Mouse (Mus musculus) liver, embryonic 15.5 days (tissue): ENCODE measurements around the gene Setd7. TPM values are rescaled to one million over a fixed set of nuclear protein-coding genes. Genes with fewer than 3 reads are reported as not detected.

ENCODE experiments used
- ATAC-seq: fragments of 200-750 bp; cut with Nextera tagmentation; 2 replicates; pipeline ENCODE4 v1.8.0; 2017; ENCODE audit warnings: moderate number of reproducible peaks, mild to moderate bottlenecking, moderate library complexity; ENCODE audit not compliant: insufficient read depth
- H3K27ac ChIP-seq: fragments of 300-500 bp; sonication (generic); replicated peaks from 2 replicates; pipeline ENCODE4 v1.5.1; 2015; ENCODE audit warnings: mild to moderate bottlenecking, inconsistent platforms
- H3K27me3 ChIP-seq: fragments of 300-500 bp; sonication (generic); 2 replicates; pipeline ENCODE4 v1.6.1; 2015; ENCODE audit warnings: mild to moderate bottlenecking, inconsistent platforms
- H3K36me3 ChIP-seq: fragments of 300-500 bp; sonication (generic); replicated peaks from 2 replicates; pipeline ENCODE4 v1.6.1; 2015; ENCODE audit warnings: moderate library complexity, mild to moderate bottlenecking, inconsistent platforms
- H3K4me1 ChIP-seq: fragments of 300-500 bp; sonication (generic); replicated peaks from 2 replicates; pipeline ENCODE4 v1.6.1; 2015; ENCODE audit warnings: inconsistent platforms
- H3K4me2 ChIP-seq: fragments of 300-500 bp; sonication (generic); 2 replicates; pipeline ENCODE4 v1.6.1; 2015; ENCODE audit warnings: moderate library complexity, mild to moderate bottlenecking, inconsistent platforms
- H3K4me3 ChIP-seq: fragments of 300-500 bp; sonication (generic); replicated peaks from 2 replicates; pipeline ENCODE4 v1.5.1; 2015; ENCODE audit warnings: mild to moderate bottlenecking, inconsistent platforms
- H3K9ac ChIP-seq: fragments of 300-500 bp; sonication (generic); 2 replicates; pipeline ENCODE4 v1.6.1; 2015; ENCODE audit warnings: moderate library complexity, mild to moderate bottlenecking, inconsistent platforms
- H3K9me3 ChIP-seq: fragments of 300-500 bp; sonication (generic); replicated peaks from 2 replicates; pipeline ENCODE4 v1.6.1; 2016; ENCODE audit warnings: inconsistent platforms
- WGBS: fragments of 180-500 bp; shearing (Covaris S2); methylation state at CpG from one replicate; pipeline ENCODE4 v1.1.7; 2015; ENCODE audit warnings: mixed read lengths; ENCODE audit not compliant: insufficient replicate concordance; 5-methylcytosine and 5-hydroxymethylcytosine counted together
- polyA plus RNA-seq: library from polyadenylated mRNA; unstranded; fragments of >200 nt; fragmentation: Nextera tagmentation; extraction: Ambion mirVana; gene quantifications from 2 replicates; pipeline ENCODE4 v1.2.1, GENCODE M21; 2015

The Setd7 gene
- polyA plus RNA-seq: 0.45 and 0.46 TPM in 2 replicates

- WGBS: under 1% methylated on average over 46 of the region's 48 CpGs
- Histone ChIP-seq H3K36me3 (no peaks in the 10 kb centered on the region), H3K27ac (peak within 1 kb of the TSS; percentile 74), H3K4me1 (peaks cover 30% of the 10 kb centered on the region), H3K9me3 (no peaks in the 10 kb centered on the region), H3K9ac (peak within 1 kb of the TSS; percentile 69), H3K4me3 (peak within 1 kb of the TSS; percentile 73), H3K27me3 (peaks cover 38% of the 10 kb centered on the region), H3K4me2 (peak within 1 kb of the TSS; percentile 99)
- peak; percentile 63 for ATAC-seq
Measured at GRCm38 (mm10) chr3:51560511-51561108, at the start of gene Setd7. Setd7 (minus strand) TSS chr3:51560879.

DNA sequence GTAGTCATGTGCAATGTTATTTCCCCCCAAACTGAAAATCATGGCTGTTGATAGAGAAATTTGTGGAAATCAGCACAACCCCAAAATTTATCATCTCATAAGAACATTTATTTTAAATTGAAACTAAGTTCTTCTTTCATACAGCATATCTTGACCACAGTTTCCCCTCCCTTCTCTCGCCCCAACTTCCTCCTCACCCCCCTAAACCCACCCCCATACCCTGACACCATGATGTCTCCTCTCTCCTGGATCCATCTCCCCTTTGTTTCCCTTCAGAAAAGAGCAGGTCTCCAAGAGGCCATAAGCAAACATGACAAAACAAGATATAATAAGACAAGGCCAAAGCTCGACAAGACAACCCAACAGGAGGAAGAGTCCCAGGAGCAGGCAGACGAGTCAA lies 43.8 kb upstream of the Setd7 start:
- 43% methylated on average over 3 of the region's 3 CpGs for WGBS
- no peak overlapping the region for H3K9ac ChIP-seq
- H3K27ac ChIP-seq: no peak overlapping the region
- H3K9me3 ChIP-seq: no peaks in the 10 kb centered on the region
- no peak overlapping the region for H3K4me3 ChIP-seq
- H3K4me1 ChIP-seq: no peaks in the 10 kb centered on the region
- H3K4me2 ChIP-seq: no peak overlapping the region
- ATAC-seq: no peak
- H3K36me3 ChIP-seq: no peaks in the 10 kb centered on the region
- H3K27me3 ChIP-seq: no peaks in the 10 kb centered on the region

- H3K4me2 ChIP-seq: no peak overlapping the region
- H3K4me3 ChIP-seq: no peak overlapping the region
- WGBS: 80% methylated on average over 15 of the region's 15 CpGs
- no peak for ATAC-seq
- H3K4me1 ChIP-seq: no peaks in the 10 kb centered on the region
- H3K9me3 ChIP-seq: no peaks in the 10 kb centered on the region
- no peaks in the 10 kb centered on the region for H3K36me3 ChIP-seq
- H3K27me3 ChIP-seq: no peaks in the 10 kb centered on the region
- no peak overlapping the region for H3K9ac ChIP-seq
- no peak overlapping the region for H3K27ac ChIP-seq
Measured at GRCm38 (mm10) chr3:51603705-51604291, 43.1 kb upstream of the Setd7 start.

DNA sequence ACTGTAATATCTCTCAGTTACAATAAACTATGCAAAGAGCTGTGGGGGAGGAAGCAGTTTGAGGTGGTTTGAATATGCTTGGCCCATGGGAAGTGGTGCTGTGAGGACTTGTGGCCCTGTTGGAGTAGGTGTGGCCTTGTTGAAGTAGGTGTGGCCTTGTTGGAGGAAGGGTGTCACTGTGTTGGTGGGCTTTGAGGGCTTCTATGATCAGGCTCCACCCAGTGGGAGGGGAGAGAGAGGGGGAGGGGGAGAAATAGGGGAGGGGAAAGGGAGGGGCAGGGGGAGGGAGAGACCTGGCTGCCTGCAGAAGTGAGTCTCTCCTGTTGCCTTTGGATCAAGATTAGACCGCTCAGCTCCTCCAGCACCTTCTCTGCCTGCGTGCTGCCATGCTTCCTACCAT lies 40.8 kb upstream of the Setd7 start:
- Histone ChIP-seq H3K27ac (no peak overlapping the region), H3K9ac (no peak overlapping the region), H3K9me3 (no peaks in the 10 kb centered on the region), H3K4me1 (no peaks in the 10 kb centered on the region), H3K27me3 (no peaks in the 10 kb centered on the region), H3K4me3 (no peak overlapping the region), H3K36me3 (no peaks in the 10 kb centered on the region), H3K4me2 (no peak overlapping the region)
- no peak for ATAC-seq
- 72% methylated on average over 2 of the region's 2 CpGs for WGBS

GRCm38 (mm10) chr3:51600728-51601127 lies 40.0 kb upstream of the Setd7 start:
- Histone ChIP-seq H3K4me2 (no peak overlapping the region), H3K27ac (no peak overlapping the region), H3K4me3 (no peak overlapping the region), H3K4me1 (no peaks in the 10 kb centered on the region), H3K36me3 (no peaks in the 10 kb centered on the region), H3K27me3 (no peaks in the 10 kb centered on the region), H3K9me3 (no peaks in the 10 kb centered on the region), H3K9ac (no peak overlapping the region)
- WGBS: 73% methylated on average over 4 of the region's 4 CpGs
- no peak for ATAC-seq

DNA sequence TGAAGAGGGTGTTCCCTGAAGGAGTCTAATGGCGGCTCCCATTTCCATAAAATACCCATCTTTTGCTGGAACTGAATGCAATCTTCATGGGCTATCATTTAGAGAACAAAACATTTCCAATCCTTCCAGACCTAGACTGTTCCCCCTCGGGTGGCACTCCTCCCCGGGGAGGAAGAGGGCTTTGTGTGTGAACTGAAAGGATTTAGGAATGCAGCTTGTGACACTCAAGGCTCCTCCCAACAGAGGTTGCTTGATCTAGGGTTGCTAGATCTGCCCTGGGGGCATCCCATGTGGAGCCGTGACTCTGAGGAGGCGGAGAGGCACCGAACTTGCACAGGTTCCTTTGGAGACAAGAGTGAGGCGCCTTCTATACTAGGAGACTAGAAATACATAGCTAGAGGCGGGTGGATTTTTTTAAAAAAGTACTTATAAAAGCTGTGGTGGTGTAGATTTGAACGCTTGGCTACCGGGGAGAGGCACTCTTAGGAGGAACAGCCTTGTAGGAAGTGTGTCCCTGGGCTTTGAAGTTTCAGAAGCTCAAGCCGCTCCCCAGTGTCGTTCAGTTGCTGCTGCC lies 38.5 kb upstream of the Setd7 start:
- Histone ChIP-seq H3K4me2 (no peak overlapping the region), H3K9ac (no peak overlapping the region), H3K27ac (no peak overlapping the region), H3K4me1 (no peaks in the 10 kb centered on the region), H3K27me3 (no peaks in the 10 kb centered on the region), H3K4me3 (no peak overlapping the region), H3K36me3 (no peaks in the 10 kb centered on the region), H3K9me3 (no peaks in the 10 kb centered on the region)
- ATAC-seq: no peak
- WGBS: 70% methylated on average over 12 of the region's 12 CpGs

DNA sequence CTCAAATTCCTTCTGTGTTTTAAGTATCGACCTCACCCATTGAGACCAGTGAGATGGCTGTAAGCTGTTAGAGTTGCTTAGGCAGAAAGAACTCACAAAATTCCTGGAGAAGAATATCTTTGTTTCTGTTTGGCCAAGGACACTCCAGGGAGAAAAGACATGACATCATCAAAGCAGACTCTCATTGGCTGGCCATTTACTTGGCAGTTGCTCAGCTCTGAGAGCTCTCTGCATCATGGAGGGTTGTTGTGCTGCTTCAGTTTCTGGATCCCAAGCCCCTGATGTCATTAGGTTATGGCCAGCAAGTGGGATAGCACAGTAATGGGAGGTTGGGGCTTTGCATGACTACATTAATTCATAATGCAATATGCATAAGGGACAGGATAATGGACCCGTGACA lies 35.9 kb upstream of the Setd7 start:
- Histone ChIP-seq H3K27ac (no peak overlapping the region), H3K4me1 (no peaks in the 10 kb centered on the region), H3K36me3 (no peaks in the 10 kb centered on the region), H3K9me3 (no peaks in the 10 kb centered on the region), H3K4me3 (no peak overlapping the region), H3K27me3 (no peaks in the 10 kb centered on the region), H3K4me2 (no peak overlapping the region), H3K9ac (no peak overlapping the region)
- ATAC-seq: no peak
- WGBS: 64% methylated on average over 2 of the region's 2 CpGs

GRCm38 (mm10) chr3:51593506-51593905 lies 32.8 kb upstream of the Setd7 start:
- Histone ChIP-seq H3K4me1 (no peaks in the 10 kb centered on the region), H3K27me3 (no peaks in the 10 kb centered on the region), H3K4me3 (no peak overlapping the region), H3K9ac (no peak overlapping the region), H3K27ac (no peak overlapping the region), H3K36me3 (no peaks in the 10 kb centered on the region), H3K9me3 (no peaks in the 10 kb centered on the region), H3K4me2 (no peak overlapping the region)
- ATAC-seq: no peak
- WGBS: 13% methylated on average over 1 of the region's 1 CpGs

GRCm38 (mm10) chr3:51591591-51591990 lies 30.9 kb upstream of the Setd7 start:
- Histone ChIP-seq H3K9ac (no peak overlapping the region), H3K27me3 (no peaks in the 10 kb centered on the region), H3K4me2 (no peak overlapping the region), H3K9me3 (no peaks in the 10 kb centered on the region), H3K4me1 (no peaks in the 10 kb centered on the region), H3K36me3 (no peaks in the 10 kb centered on the region), H3K4me3 (no peak overlapping the region), H3K27ac (no peak overlapping the region)
- no peak for ATAC-seq
- WGBS: 72% methylated on average over 6 of the region's 6 CpGs

- Histone ChIP-seq H3K27ac (no peak overlapping the region), H3K9me3 (no peaks in the 10 kb centered on the region), H3K4me2 (no peak overlapping the region), H3K36me3 (no peaks in the 10 kb centered on the region), H3K9ac (no peak overlapping the region), H3K4me1 (no peaks in the 10 kb centered on the region), H3K4me3 (no peak overlapping the region), H3K27me3 (no peaks in the 10 kb centered on the region)
- no peak for ATAC-seq
- 45% methylated on average over 15 of the region's 15 CpGs for WGBS
Measured at GRCm38 (mm10) chr3:51590207-51590892, 29.7 kb upstream of the Setd7 start.

GRCm38 (mm10) chr3:51587697-51588262 lies 27.1 kb upstream of the Setd7 start:
- Histone ChIP-seq H3K4me3 (no peak overlapping the region), H3K9me3 (no peaks in the 10 kb centered on the region), H3K9ac (no peak overlapping the region), H3K27me3 (no peaks in the 10 kb centered on the region; the same call in 1 of the 2 replicates), H3K4me2 (no peak overlapping the region), H3K36me3 (no peaks in the 10 kb centered on the region), H3K4me1 (no peaks in the 10 kb centered on the region), H3K27ac (no peak overlapping the region)
- 48% methylated on average over 7 of the region's 7 CpGs for WGBS
- no peak for ATAC-seq
